Mouse (Mus musculus) right cerebral cortex, postnatal 36 days (tissue): ENCODE results near the gene Clcn3.
A peak's percentile ranks its signal among the peaks of the same experiment; 100 is the strongest.
"Not testable (repeated sequence)": the region's sequence is repeated elsewhere in the genome, so short reads cannot be mapped to it uniquely, and the experiment has no call there.

Experiments
- DNase-seq, 2 experiments: peaks; one replicate each; pipeline ENCODE4 v3.0.0; 2022; ENCODE audit warnings: low spot score in 2 of 2, mixed read lengths in 1 of 2

The Clcn3 gene

GRCm38 (mm10) chr8:60982701-60983687 lies at the start of gene Clcn3:
Gene Clcn3 (minus strand): TSS chr8:60983300.
- peak; percentile 97 to 98 for DNase-seq

- DNase-seq, result no peak
Observed at GRCm38 (mm10) chr8:60996468-60996867, 13.4 kb upstream of the Clcn3 start.

- DNase-seq, result no peak
Observed at GRCm38 (mm10) chr8:60993639-60993986, 10.5 kb upstream of the Clcn3 start.

DNA sequence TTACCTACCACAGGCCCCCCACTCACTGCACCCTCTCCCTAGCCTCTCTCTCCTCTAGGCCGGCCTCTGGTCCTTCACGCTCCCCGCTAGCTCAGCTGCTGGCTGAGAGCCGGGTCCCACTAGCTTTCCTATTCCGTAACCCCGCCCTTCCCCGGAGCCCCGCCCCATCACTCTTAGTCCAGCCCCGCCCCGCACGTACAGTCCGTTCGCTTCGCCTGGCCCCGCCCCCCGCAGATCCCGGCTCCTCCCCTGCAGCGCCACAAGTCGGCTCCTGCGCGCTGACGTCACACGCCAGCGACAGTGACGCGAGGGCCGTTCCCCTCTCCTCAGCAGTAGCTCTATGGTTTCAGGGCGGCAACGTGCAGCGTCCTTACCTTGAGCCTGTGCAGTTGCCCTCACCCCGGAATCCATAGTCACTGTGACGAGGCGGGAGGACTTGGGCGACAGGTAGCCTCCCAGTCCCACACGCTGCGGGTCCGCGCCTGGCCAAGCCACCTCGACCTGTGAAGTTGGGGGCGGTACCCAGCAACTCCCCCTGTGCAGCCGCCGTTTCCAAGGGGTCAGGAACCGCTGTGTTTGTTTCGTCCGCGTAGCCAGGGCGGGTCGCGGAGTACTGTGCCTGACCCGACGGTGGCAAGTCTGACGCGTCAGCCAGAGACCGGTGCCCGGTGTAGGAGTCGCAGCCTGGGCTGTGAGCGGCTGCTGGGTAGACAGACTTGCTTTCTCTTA lies 10.0 kb upstream of the Clcn3 start, which contains the start of gene Nek1:
TSS of gene Nek1 (plus strand) at position 286 of the 729 bp plus-strand sequence.
- DNase-seq, result peak; percentile 96 to 97

- peak in 1 of 2 experiments; percentile 50 for DNase-seq
Observed at GRCm38 (mm10) chr8:60992561-60992909, 9.4 kb upstream of the Clcn3 start.

DNA sequence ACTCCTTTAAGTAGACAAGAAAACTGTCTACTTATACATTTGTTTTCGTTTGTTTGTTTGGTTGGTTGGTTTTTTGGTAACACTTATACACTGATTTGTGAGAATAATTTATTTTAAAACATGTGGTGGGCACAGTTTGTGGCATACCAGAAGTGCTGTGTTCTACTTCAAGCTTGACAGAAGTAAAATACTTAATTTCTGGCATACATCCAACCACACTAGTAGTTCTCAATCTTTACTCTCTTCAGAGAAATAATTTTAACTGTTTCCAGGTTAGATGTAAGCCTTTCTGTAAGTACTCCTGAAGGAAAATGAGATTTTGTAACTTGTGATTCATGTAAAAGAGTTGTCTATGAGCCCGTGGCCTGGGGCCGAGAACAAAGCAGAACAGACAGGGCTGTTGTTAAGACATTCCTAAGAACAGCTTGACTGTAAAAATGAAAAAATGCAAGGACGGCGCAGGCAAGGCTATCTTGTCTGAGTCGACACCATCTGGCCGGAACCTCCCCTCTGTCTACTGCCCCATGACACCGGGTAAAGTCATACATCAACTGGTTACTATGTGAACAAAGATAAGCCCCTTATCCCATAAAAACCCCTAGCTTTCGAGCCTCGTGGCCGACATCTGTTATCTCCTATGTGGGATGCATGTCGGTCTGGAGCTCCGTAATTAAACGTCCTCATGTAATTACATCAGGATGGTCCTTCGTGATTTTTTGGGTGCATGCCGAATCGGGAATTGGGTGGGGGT lies 1.3 kb upstream of the Clcn3 start:
- not testable (repeated sequence) for DNase-seq

DNA sequence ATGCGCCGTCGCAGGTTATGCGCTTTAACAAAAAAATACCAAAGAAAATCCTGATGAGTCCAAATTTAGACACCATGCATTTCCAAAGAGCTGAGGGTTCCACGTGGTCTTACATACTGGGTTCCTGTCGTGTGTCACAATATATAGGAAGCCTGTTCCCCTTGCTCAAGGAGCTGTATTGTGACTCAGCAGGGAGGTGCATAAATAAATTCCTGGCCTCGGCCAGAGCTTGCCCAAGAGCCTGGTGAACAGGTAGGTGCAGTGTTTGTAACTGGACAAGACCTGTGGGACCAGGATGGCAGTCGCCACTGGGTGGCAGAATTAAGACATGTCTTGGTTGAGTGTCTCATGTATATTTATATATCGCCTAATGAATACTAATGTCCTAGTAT lies 584 bp upstream of the Clcn3 start:
- peak; percentile 53 to 57 for DNase-seq

- no peak for DNase-seq
Observed at GRCm38 (mm10) chr8:60981388-60981787, 1.7 kb downstream of the Clcn3 start.

GRCm38 (mm10) chr8:60978496-60978895 lies 4.6 kb downstream of the Clcn3 start:
- DNase-seq, result no peak

DNA sequence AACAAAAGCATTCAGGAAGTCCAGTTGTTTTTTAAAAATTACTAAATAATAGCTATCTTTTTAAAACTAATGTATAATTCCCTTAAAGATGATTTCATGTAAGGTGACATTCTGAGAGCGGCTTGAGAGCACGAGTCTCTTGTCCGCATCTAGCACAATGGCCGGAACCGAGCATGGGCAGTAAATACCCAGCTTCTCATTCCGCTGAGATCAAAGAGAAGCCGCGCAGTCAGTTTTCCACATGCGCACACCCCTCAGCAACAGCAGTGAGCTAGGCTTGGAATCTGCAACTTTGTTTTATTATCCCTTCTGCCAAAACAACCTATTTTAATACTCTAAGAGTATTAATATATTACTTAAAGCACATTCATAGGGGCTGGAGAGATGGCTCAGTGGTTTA lies 6.3 kb downstream of the Clcn3 start:
- no peak for DNase-seq

- DNase-seq, result no peak
Observed at GRCm38 (mm10) chr8:60974837-60975236, 8.3 kb downstream of the Clcn3 start.

- DNase-seq, result no peak
Observed at GRCm38 (mm10) chr8:60973448-60973847, 9.7 kb downstream of the Clcn3 start.

- no peak for DNase-seq
Observed at GRCm38 (mm10) chr8:60971808-60972207, 11.3 kb downstream of the Clcn3 start.

DNA sequence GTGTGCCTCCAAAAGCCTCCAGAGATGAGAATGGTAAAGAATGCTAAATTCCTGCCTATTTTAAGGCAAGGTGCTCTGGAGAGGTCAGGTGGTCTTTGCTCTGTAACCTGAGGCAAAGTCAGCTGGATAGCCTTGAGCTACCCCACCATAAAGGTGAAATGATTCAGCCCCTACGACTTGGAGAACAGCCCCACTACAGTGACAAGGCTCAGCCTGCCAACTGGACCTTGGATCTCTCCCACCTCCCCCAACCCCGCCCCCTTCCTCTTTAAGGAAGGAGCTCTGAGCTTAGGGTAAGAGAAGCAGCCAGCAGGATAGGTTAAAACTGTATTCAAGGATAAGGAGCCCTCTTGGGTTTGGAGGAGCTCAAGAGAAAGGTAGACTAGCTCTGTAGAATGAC lies 14.0 kb downstream of the Clcn3 start:
- no peak for DNase-seq

- no peak for DNase-seq
Observed at GRCm38 (mm10) chr8:60965741-60966140, 17.4 kb downstream of the Clcn3 start.

GRCm38 (mm10) chr8:60965306-60965705 lies 17.8 kb downstream of the Clcn3 start:
- no peak for DNase-seq

- no peak for DNase-seq
Observed at GRCm38 (mm10) chr8:60964518-60964917, 18.6 kb downstream of the Clcn3 start.

DNA sequence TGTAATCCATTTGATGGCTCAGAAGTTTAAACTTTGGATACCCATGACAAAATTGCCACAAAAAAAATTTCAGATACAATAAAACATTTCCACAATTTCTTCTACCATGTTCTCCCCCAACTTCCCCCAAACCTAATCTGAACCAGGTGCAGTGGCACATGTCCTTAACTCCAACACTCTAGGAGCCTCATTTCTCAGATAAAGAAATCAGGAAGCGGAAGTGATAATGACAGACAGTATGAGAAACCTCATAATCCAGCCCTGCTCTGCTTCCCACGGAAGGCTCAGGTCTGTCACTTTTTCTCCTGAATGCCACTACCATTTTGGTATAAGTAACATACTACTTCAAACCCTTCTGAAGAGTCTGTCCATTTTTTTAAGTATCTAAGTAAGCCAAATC lies 19.2 kb downstream of the Clcn3 start:
- no peak for DNase-seq

DNA sequence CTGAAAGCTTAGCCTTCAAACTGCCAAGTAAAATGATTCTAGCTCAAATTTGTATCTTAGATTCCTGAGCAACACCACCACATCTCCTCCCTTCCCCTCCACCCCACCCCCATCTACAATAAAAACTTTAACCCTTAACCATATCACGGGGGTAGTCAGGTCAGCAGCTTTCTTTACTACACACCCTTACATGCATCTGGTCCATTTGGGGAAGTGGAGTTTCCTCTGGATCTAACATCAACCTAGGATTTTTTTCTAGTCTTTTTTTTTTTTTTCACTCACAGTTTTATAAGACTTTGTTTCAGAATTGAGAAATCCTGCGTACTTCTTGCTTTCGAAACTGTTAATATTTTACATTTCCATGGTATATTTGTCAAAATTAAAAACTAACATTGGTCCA lies 20.3 kb downstream of the Clcn3 start:
- DNase-seq, result no peak

DNA sequence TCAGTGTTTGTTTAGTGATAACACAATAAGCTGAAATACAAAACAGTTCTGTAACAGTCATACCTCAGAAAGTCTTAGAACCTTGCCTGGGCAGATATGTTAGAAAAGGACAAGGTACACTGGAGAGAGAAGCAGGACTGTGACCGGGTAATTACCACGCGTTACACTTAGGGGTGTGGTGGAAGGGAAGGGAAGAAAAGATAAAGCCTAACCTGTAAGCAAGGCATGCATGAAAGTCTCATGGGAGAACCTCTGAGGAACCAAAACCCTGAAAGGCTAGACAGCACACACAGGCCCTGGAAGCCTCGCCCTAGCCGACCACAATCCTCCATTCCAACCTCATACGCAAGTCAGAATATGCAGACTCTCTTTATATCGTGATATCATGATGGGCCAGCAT lies 26.3 kb downstream of the Clcn3 start:
- DNase-seq, result no peak

DNA sequence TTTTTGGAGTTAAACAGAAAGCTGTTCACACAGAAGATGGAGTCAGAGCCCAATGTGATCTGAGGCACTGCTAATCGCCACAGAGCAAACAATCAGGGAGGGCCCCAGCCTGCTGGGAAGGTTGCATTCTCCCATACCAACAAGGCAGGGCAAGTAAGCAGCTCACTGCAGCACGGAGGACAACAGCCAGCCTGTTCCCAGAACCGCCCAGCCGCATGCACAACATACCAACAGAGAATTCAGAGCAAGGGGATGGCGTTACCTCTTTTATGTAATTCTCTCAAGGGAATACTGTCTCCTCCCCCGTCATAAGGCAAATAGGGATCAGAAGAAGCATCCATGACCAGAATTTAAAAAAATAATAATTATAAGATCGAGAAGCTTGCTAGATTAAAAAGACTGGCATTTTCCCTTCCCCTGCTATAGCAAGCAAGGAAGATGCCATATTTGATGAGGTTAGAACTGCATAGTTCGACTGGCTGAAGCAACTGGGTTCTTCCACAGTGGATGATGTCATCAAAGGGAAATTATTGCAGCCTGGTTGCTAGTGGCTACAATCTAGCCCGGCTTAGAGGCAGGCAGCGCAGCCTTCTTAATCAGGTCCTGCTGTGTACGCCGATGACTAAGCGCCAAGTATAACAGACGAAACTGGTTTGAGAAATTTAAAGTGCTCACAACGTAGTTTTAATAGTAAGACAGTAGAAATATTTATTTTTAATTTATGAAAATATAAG lies 28.7 kb downstream of the Clcn3 start:
- peak; percentile 67 to 84 for DNase-seq
